Mouse (Mus musculus) heart, postnatal 36 days (tissue): Measurements from ENCODE around the gene Urgcp. TPM values are rescaled to one million over a fixed set of nuclear protein-coding genes. Genes with fewer than 3 reads are reported as not detected.

Experiments
- total RNA-seq, 2 experiments: library from RNA; stranded (reverse); gene quantifications; 2 replicates each; pipeline ENCODE4 v1.2.3; 2021

Urgcp gene
- total RNA-seq, 2 experiments from 2014 or later: 57.1 to 59.1 TPM

Other genes starting within 250 kb of the Urgcp start
- gene Xbp1, start 241.7 kb downstream of the Urgcp start, total RNA-seq: 10 to 100 TPM; 59.2 to 65.2 TPM
- gene Ccdc117, start 220.2 kb downstream of the Urgcp start, total RNA-seq: 10 to 100 TPM; 19.5 to 23.2 TPM
- not detected for gene Ankrd36, start 192.7 kb downstream of the Urgcp start, total RNA-seq
- gene Mrps24, start 46.7 kb downstream of the Urgcp start, total RNA-seq: 100 to 1,000 TPM; 157 to 168 TPM
- gene Dbnl, start 26.1 kb upstream of the Urgcp start, total RNA-seq: 10 to 100 TPM; 27.5 to 30.3 TPM
- 100 to 1,000 TPM; 793 to 969 TPM for gene Pgam2, start 41.4 kb upstream of the Urgcp start, total RNA-seq
- gene Polm, start 75.6 kb upstream of the Urgcp start, total RNA-seq: 1 to 10 TPM; 2.7 to 3.1 TPM
- gene Aebp1, start 99.6 kb upstream of the Urgcp start, total RNA-seq: 10 to 100 TPM; 17.3 to 27.3 TPM
- 10 to 100 TPM; 36.1 to 38.7 TPM for gene Pold2, start 115.9 kb upstream of the Urgcp start, total RNA-seq
- 100 to 1,000 TPM; 502 to 735 TPM for gene Myl7, start 136.4 kb upstream of the Urgcp start, total RNA-seq
- gene Gck, start 187.7 kb upstream of the Urgcp start, total RNA-seq: 10 to 100 TPM in 1 of 2 experiments, 1 to 10 TPM in 1; 3.4 to 18.5 TPM
- gene Ykt6, start 193.3 kb upstream of the Urgcp start, total RNA-seq: 10 to 100 TPM; 60.5 to 66.3 TPM